Mouse (Mus musculus) limb, embryonic 12.5 days (tissue): Measurements from ENCODE around the gene Mocs3. TPM values are rescaled to one million over a fixed set of nuclear protein-coding genes. Genes with fewer than 3 reads are reported as not detected.

ENCODE experiments used
- ATAC-seq: fragments of 200-750 bp; cut with Nextera tagmentation; 2 replicates; pipeline ENCODE4 v1.8.0; 2017; ENCODE audit warnings: low read depth, moderate TSS enrichment; ENCODE audit not compliant: insufficient number of reproducible peaks, insufficient read depth, low FRiP score, low TSS enrichment
- H3K27ac ChIP-seq: fragments of 300-500 bp; sonication (generic); 2 replicates; pipeline ENCODE4 v1.5.1; 2016; ENCODE audit warnings: mild to moderate bottlenecking, moderate library complexity
- H3K27me3 ChIP-seq: fragments of 300-500 bp; sonication (generic); 2 replicates; pipeline ENCODE4 v1.6.1; 2016; ENCODE audit warnings: mild to moderate bottlenecking, moderate library complexity
- H3K36me3 ChIP-seq: fragments of 300-500 bp; sonication (generic); 2 replicates; pipeline ENCODE4 v1.6.1; 2016; ENCODE audit warnings: mild to moderate bottlenecking, moderate library complexity
- H3K4me1 ChIP-seq: fragments of 300-500 bp; sonication (generic); replicated peaks from 2 replicates; pipeline ENCODE4 v1.6.1; 2016
- H3K4me2 ChIP-seq: fragments of 300-500 bp; sonication (generic); 2 replicates; pipeline ENCODE4 v1.6.1; 2016; ENCODE audit warnings: mild to moderate bottlenecking, moderate library complexity
- H3K4me3 ChIP-seq: fragments of 300-500 bp; sonication (generic); replicated peaks from 2 replicates; pipeline ENCODE4 v1.5.1; 2016; ENCODE audit warnings: mild to moderate bottlenecking
- H3K9ac ChIP-seq: fragments of 300-500 bp; sonication (generic); replicated peaks from 2 replicates; pipeline ENCODE4 v1.6.1; 2016; ENCODE audit warnings: mild to moderate bottlenecking, moderate library complexity
- H3K9me3 ChIP-seq: fragments of 300-500 bp; sonication (generic); 2 replicates; pipeline ENCODE4 v1.6.1; 2016; ENCODE audit warnings: mild to moderate bottlenecking, moderate library complexity
- WGBS: fragments of 180-500 bp; shearing (Covaris S2); methylation state at CpG from one replicate; pipeline ENCODE4 v1.1.7; 2016; 5-methylcytosine and 5-hydroxymethylcytosine counted together
- polyA plus RNA-seq: library from polyadenylated mRNA; unstranded; fragments of >200 nt; fragmentation: Nextera tagmentation; extraction: Ambion mirVana; gene quantifications from 2 replicates; pipeline ENCODE4 v1.2.1, GENCODE M21; 2016

Gene Mocs3
- polyA plus RNA-seq, 1 experiment from 2014 or later, result 10.8 TPM

DNA sequence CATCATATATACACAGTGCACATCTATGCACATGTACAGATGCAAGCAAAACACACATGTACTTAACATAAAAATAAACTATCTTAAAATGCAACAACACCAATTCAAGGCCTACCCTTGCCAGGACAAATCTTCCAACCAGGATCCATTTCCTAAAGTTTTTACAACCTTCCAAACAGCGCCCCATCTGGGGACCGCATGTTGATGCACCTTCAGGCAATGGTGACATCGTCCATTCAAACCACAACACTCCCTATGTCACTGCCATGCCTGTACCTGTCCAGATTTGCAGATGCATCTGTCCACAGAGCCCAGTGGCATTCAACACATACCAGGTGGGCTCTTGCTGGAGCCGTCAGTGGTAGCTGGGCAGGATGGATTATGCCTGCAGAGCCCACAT lies 12.9 kb downstream of the Mocs3 start:
- Histone ChIP-seq H3K9ac (no peak overlapping the region), H3K36me3 (no peaks in the 10 kb centered on the region), H3K4me1 (no peaks in the 10 kb centered on the region), H3K9me3 (peaks cover 7% of the 10 kb centered on the region), H3K4me2 (no peak overlapping the region), H3K27me3 (0 out of 2 replicates have a peak, but pooled peaks cover 3% of the 10 kb centered on the region), H3K27ac (no peak overlapping the region), H3K4me3 (no peak overlapping the region)
- WGBS, result 65% methylated on average over 4 of the region's 4 CpGs
- ATAC-seq, result no peak

GRCm38 (mm10) chr2:168245571-168245970 lies 15.1 kb downstream of the Mocs3 start:
- no peak for ATAC-seq
- no peak overlapping the region for H3K9ac ChIP-seq
- no peaks in the 10 kb centered on the region for H3K9me3 ChIP-seq
- no peak overlapping the region for H3K27ac ChIP-seq
- H3K4me3 ChIP-seq, result no peak overlapping the region
- H3K27me3 ChIP-seq, result 0 out of 2 replicates have a peak, but pooled peaks cover 3% of the 10 kb centered on the region
- H3K36me3 ChIP-seq, result no peaks in the 10 kb centered on the region
- H3K4me2 ChIP-seq, result no peak overlapping the region
- H3K4me1 ChIP-seq, result no peaks in the 10 kb centered on the region
- 29% methylated on average over 8 of the region's 8 CpGs for WGBS

DNA sequence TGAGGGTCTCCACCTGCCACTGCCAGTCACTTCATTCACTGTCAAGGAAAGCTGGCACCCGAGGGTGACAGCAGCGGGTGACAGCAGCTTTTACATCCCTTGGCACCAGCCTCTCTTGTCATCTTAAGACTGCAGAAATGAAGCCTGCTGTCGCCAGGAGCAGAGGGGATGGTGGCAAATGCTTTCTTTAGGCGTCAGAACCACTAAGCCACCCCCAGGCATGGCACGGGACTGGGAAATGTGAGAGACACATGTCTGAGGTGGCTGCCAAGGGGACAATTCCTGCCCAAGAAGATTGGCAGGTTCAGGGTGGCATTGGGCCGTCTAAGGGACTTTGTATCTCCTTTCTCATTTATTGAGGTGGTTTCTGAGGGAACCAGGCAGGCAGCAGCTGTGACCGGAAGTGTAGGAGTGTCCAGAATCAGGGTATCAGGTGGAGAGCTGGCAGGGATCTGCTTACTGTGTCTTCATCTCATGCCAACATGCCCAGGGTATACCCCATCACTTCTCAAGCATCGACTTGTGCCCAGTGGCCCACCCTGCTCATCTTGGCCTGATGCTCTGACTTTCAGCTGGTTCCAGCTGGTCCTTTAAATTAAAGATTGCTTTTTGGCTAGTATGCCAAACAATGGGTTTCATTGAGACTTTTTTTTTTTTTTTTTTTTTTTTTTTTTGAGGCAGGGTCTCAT lies 17.9 kb downstream of the Mocs3 start:
- Histone ChIP-seq H3K27me3 (0 out of 2 replicates have a peak, but pooled peaks cover 3% of the 10 kb centered on the region), H3K9ac (no peak overlapping the region), H3K36me3 (no peaks in the 10 kb centered on the region), H3K4me3 (no peak overlapping the region), H3K4me2 (no peak overlapping the region), H3K27ac (no peak overlapping the region), H3K9me3 (no peaks in the 10 kb centered on the region), H3K4me1 (peaks cover 4% of the 10 kb centered on the region; the same call in 1 of the 2 replicates)
- no peak for ATAC-seq
- 75% methylated on average over 8 of the region's 8 CpGs for WGBS

GRCm38 (mm10) chr2:168248856-168249245 lies 18.4 kb downstream of the Mocs3 start:
- Histone ChIP-seq H3K27me3 (peaks cover 3% of the 10 kb centered on the region; the same call in 1 of the 2 replicates), H3K27ac (no peak overlapping the region), H3K9ac (no peak overlapping the region), H3K4me3 (no peak overlapping the region), H3K4me2 (no peak overlapping the region), H3K4me1 (peaks cover 9% of the 10 kb centered on the region; the same call in 1 of the 2 replicates), H3K36me3 (no peaks in the 10 kb centered on the region), H3K9me3 (no peaks in the 10 kb centered on the region)
- no peak for ATAC-seq
- 26% methylated on average over 2 of the region's 2 CpGs for WGBS

DNA sequence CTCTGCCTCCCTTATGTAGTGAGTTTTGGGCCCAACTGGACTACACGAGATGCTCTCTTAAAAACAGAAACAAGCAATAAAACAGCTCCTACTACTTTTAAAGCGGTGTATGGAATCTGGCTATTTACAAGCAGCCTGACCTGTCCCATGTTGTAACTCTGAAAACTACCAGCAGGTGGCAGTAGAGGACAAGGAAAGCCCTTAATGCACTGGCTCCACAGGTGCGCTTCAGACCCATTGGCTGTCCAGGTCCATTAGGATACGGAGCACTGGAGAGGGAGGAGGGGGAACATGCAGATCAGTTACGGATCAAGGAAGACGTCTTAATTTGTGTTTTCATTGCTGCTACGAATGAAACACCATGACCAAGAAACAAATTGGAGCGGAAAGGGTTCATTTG lies 19.8 kb downstream of the Mocs3 start:
- Histone ChIP-seq H3K27ac (no peak overlapping the region), H3K36me3 (no peaks in the 10 kb centered on the region), H3K4me1 (peaks cover 11% of the 10 kb centered on the region; the same call in 1 of the 2 replicates), H3K4me2 (no peak overlapping the region), H3K27me3 (peaks cover 3% of the 10 kb centered on the region; the same call in 1 of the 2 replicates), H3K9me3 (no peaks in the 10 kb centered on the region), H3K9ac (no peak overlapping the region), H3K4me3 (no peak overlapping the region)
- WGBS, result 15% methylated on average over 8 of the region's 8 CpGs
- ATAC-seq, result 0 out of 2 replicates have a peak, but pooled peaks have one; percentile 21

DNA sequence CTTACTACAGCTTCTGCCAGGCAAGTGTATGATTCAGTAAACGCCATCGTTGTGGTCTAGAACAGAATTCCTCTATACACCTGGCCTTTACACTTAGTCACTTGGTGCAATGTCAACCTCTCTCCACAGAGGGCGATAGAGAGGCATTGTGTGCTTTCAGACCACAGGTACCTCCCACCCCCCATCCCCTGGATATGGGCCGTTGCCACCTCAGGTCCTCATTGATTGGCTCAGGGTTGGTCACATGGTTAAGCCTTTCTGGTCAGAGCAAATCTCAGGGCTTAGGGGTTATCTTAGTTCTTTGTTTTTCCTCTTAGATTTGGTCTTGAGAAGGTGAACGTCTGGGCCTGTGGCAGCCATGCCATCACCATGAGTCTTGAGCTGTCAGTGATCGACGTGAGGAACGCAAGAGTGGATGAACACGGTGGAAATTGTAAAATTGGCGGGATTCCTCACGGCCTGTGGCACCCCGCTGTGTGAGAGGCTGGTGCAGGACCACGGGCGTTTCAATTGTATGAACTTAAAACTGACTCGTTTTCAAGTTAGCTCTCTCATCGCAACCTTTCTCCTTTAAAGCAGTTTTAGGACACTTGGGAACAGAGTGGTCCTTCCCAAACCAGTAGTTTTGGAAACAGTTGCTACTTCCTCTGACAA lies 22.3 kb downstream of the Mocs3 start:
- H3K27ac ChIP-seq, result no peak overlapping the region
- no peak for ATAC-seq
- no peaks in the 10 kb centered on the region for H3K36me3 ChIP-seq
- no peaks in the 10 kb centered on the region for H3K9me3 ChIP-seq
- H3K4me2 ChIP-seq, result peak overlapping the region; percentile 46
- WGBS, result 12% methylated on average over 16 of the region's 16 CpGs
- H3K4me1 ChIP-seq, result peaks cover 11% of the 10 kb centered on the region; the same call in 1 of the 2 replicates
- peak overlapping the region; percentile 23 for H3K4me3 ChIP-seq
- H3K9ac ChIP-seq, result no peak overlapping the region
- H3K27me3 ChIP-seq, result peaks cover 3% of the 10 kb centered on the region; the same call in 1 of the 2 replicates

GRCm38 (mm10) chr2:168253822-168254221 lies 23.4 kb downstream of the Mocs3 start:
- H3K36me3 ChIP-seq, result no peaks in the 10 kb centered on the region
- 23% methylated on average over 7 of the region's 7 CpGs for WGBS
- H3K9ac ChIP-seq, result no peak overlapping the region
- H3K4me1 ChIP-seq, result peaks cover 11% of the 10 kb centered on the region; the same call in 1 of the 2 replicates
- H3K27me3 ChIP-seq, result peaks cover 3% of the 10 kb centered on the region; the same call in 1 of the 2 replicates
- no peak overlapping the region for H3K4me2 ChIP-seq
- no peaks in the 10 kb centered on the region for H3K9me3 ChIP-seq
- no peak overlapping the region for H3K27ac ChIP-seq
- ATAC-seq, result no peak
- no peak overlapping the region for H3K4me3 ChIP-seq

GRCm38 (mm10) chr2:168256506-168256905 lies 26.1 kb downstream of the Mocs3 start:
- peaks cover 11% of the 10 kb centered on the region; the same call in 1 of the 2 replicates for H3K4me1 ChIP-seq
- no peak overlapping the region for H3K4me3 ChIP-seq
- no peaks in the 10 kb centered on the region for H3K9me3 ChIP-seq
- WGBS, result 79% methylated on average over 3 of the region's 3 CpGs
- H3K36me3 ChIP-seq, result no peaks in the 10 kb centered on the region
- no peak overlapping the region for H3K27ac ChIP-seq
- no peak for ATAC-seq
- H3K27me3 ChIP-seq, result peaks cover 3% of the 10 kb centered on the region
- H3K4me2 ChIP-seq, result no peak overlapping the region
- H3K9ac ChIP-seq, result no peak overlapping the region

- Histone ChIP-seq H3K4me1 (peaks cover 11% of the 10 kb centered on the region; the same call in 1 of the 2 replicates), H3K9me3 (no peaks in the 10 kb centered on the region), H3K36me3 (no peaks in the 10 kb centered on the region), H3K9ac (no peak overlapping the region), H3K27ac (no peak overlapping the region), H3K4me3 (no peak overlapping the region), H3K27me3 (peaks cover 7% of the 10 kb centered on the region), H3K4me2 (no peak overlapping the region)
- ATAC-seq, result no peak
- 87% methylated on average over 4 of the region's 4 CpGs for WGBS
These were observed 26.8 kb downstream of the Mocs3 start for GRCm38 (mm10) chr2:168257188-168257587.

- no peak for ATAC-seq
- Histone ChIP-seq H3K9me3 (no peaks in the 10 kb centered on the region), H3K27me3 (peaks cover 16% of the 10 kb centered on the region), H3K4me3 (no peak overlapping the region), H3K4me1 (peaks cover under 1% of the 10 kb centered on the region; the same call in 1 of the 2 replicates), H3K27ac (no peak overlapping the region), H3K9ac (no peak overlapping the region), H3K4me2 (no peak overlapping the region), H3K36me3 (no peaks in the 10 kb centered on the region)
- WGBS, result 92% methylated on average over 8 of the region's 8 CpGs
These were observed 28.6 kb downstream of the Mocs3 start for GRCm38 (mm10) chr2:168259046-168259445.

GRCm38 (mm10) chr2:168260124-168260523 lies 29.7 kb downstream of the Mocs3 start:
- WGBS, result 88% methylated on average over 3 of the region's 3 CpGs
- no peak for ATAC-seq
- H3K27me3 ChIP-seq, result peaks cover 16% of the 10 kb centered on the region

More at GRCm38 (mm10) chr2:168260124-168260523, 29.7 kb downstream of the Mocs3 start:
- Histone ChIP-seq H3K36me3 (no peaks in the 10 kb centered on the region), H3K27ac (no peak overlapping the region), H3K4me1 (no peaks in the 10 kb centered on the region), H3K9me3 (no peaks in the 10 kb centered on the region), H3K4me2 (no peak overlapping the region), H3K4me3 (no peak overlapping the region), H3K9ac (no peak overlapping the region)
